Mouse (Mus musculus) intestine, embryonic 14.5 days (tissue): ENCODE data around the gene Mboat1. TPM values are rescaled to one million over a fixed set of nuclear protein-coding genes. Genes with fewer than 3 reads are reported as not detected.

Experiments used
- ATAC-seq: fragments of 200-750 bp; cut with Nextera tagmentation; replicated peaks from 2 replicates; pipeline ENCODE4 v1.8.0; 2017; ENCODE audit warnings: low read depth, moderate number of reproducible peaks, moderate TSS enrichment, moderate library complexity; ENCODE audit not compliant: low FRiP score, low TSS enrichment
- DNase-seq: peaks from one replicate; pipeline ENCODE4 v3.0.0-alpha.2; 2018; ENCODE audit warnings: low spot score
- H3K27ac ChIP-seq: fragments of 300-500 bp; sonication (generic); 2 replicates; pipeline ENCODE4 v1.5.1; 2014; ENCODE audit warnings: low read depth, mild to moderate bottlenecking, control low read depth
- H3K27me3 ChIP-seq: fragments of 300-500 bp; sonication (generic); replicated peaks from 2 replicates; pipeline ENCODE4 v1.6.1; 2014; ENCODE audit warnings: low read length, control low read depth; ENCODE audit not compliant: control insufficient read depth, insufficient read depth
- H3K36me3 ChIP-seq: fragments of 300-500 bp; sonication (generic); 2 replicates; pipeline ENCODE4 v1.6.1; 2014; ENCODE audit warnings: low read length, control low read depth; ENCODE audit not compliant: control insufficient read depth, insufficient read depth
- H3K4me1 ChIP-seq: fragments of 300-500 bp; sonication (generic); replicated peaks from 2 replicates; pipeline ENCODE4 v1.6.1; 2014; ENCODE audit warnings: low read length, control low read depth, mixed read lengths; ENCODE audit not compliant: control insufficient read depth, insufficient read depth
- H3K4me2 ChIP-seq: fragments of 300-500 bp; sonication (generic); 2 replicates; pipeline ENCODE4 v1.6.1; 2014; ENCODE audit warnings: low read length
- H3K4me3 ChIP-seq: fragments of 300-500 bp; sonication (generic); 2 replicates; pipeline ENCODE4 v1.5.1; 2014; ENCODE audit warnings: low read depth, low read length, control low read depth, mixed read lengths
- H3K9ac ChIP-seq: fragments of 300-500 bp; sonication (generic); 2 replicates; pipeline ENCODE4 v1.6.1; 2014; ENCODE audit warnings: mild to moderate bottlenecking, low read length
- H3K9me3 ChIP-seq: fragments of 300-500 bp; sonication (generic); 2 replicates; pipeline ENCODE4 v1.6.1; 2016; ENCODE audit warnings: low read length, control low read depth; ENCODE audit not compliant: control insufficient read depth
- WGBS: fragments of 180-500 bp; shearing (Covaris S2); extraction: QIAGEN DNeasy Blood & Tissue Kit; methylation state at CpG from one replicate; pipeline ENCODE4 v1.1.7; 2014; 5-methylcytosine and 5-hydroxymethylcytosine counted together
- polyA plus RNA-seq: library from polyadenylated mRNA; unstranded; fragments of >200 nt; fragmentation: Nextera tagmentation; extraction: Ambion mirVana; gene quantifications from 2 replicates; pipeline ENCODE4 v1.2.1, GENCODE M21; 2014

The Mboat1 gene
- polyA plus RNA-seq, 1 experiment from 2014 or later, result 49.6 TPM

- Histone ChIP-seq H3K27me3 (no peaks in the 10 kb centered on the region), H3K4me3 (no peak overlapping the region), H3K36me3 (no peaks in the 10 kb centered on the region), H3K9me3 (no peaks in the 10 kb centered on the region), H3K4me2 (no peak overlapping the region), H3K27ac (peak overlapping the region; percentile 44; the same call in 1 of the 2 replicates), H3K4me1 (no peaks in the 10 kb centered on the region), H3K9ac (no peak overlapping the region)
- ATAC-seq (peak; percentile 91), DNase-seq (no peak)
- 31% methylated on average over 3 of the region's 3 CpGs for WGBS
Measured at GRCm38 (mm10) chr13:30194834-30195233, 58.5 kb downstream of the Mboat1 start.

- H3K4me2 ChIP-seq, result no peak overlapping the region
- no peaks in the 10 kb centered on the region for H3K4me1 ChIP-seq
- ATAC-seq (no peak), DNase-seq (no peak)
- H3K9ac ChIP-seq, result no peak overlapping the region
- no peaks in the 10 kb centered on the region for H3K9me3 ChIP-seq
- 86% methylated on average over 8 of the region's 8 CpGs for WGBS
- H3K36me3 ChIP-seq, result no peaks in the 10 kb centered on the region
- H3K27me3 ChIP-seq, result no peaks in the 10 kb centered on the region
- no peak overlapping the region for H3K27ac ChIP-seq
- no peak overlapping the region for H3K4me3 ChIP-seq
Measured at GRCm38 (mm10) chr13:30196661-30197060, 60.4 kb downstream of the Mboat1 start.

- Histone ChIP-seq H3K36me3 (no peaks in the 10 kb centered on the region), H3K9ac (no peak overlapping the region), H3K4me3 (no peak overlapping the region), H3K27ac (no peak overlapping the region), H3K4me2 (no peak overlapping the region), H3K4me1 (no peaks in the 10 kb centered on the region), H3K27me3 (no peaks in the 10 kb centered on the region), H3K9me3 (no peaks in the 10 kb centered on the region)
- 89% methylated on average over 9 of the region's 9 CpGs for WGBS
- no peak for DNase-seq
- ATAC-seq, result no peak
Measured at GRCm38 (mm10) chr13:30198101-30198570, 61.8 kb downstream of the Mboat1 start.

- H3K36me3 ChIP-seq, result no peaks in the 10 kb centered on the region
- no peaks in the 10 kb centered on the region for H3K9me3 ChIP-seq
- no peak overlapping the region for H3K4me3 ChIP-seq
- DNase-seq, result no peak
- H3K27me3 ChIP-seq, result no peaks in the 10 kb centered on the region
- no peak overlapping the region for H3K4me2 ChIP-seq
- no peak for ATAC-seq
- 81% methylated on average over 4 of the region's 4 CpGs for WGBS
- H3K9ac ChIP-seq, result no peak overlapping the region
- no peak overlapping the region for H3K27ac ChIP-seq
- H3K4me1 ChIP-seq, result no peaks in the 10 kb centered on the region
Measured at GRCm38 (mm10) chr13:30199821-30200220, 63.5 kb downstream of the Mboat1 start.

GRCm38 (mm10) chr13:30200737-30201136, 64.4 kb downstream of the Mboat1 start:
- H3K27ac ChIP-seq, result no peak overlapping the region
- no peak overlapping the region for H3K9ac ChIP-seq
- H3K36me3 ChIP-seq, result 0 out of 2 replicates have a peak, but pooled peaks cover 4% of the 10 kb centered on the region
- 93% methylated on average over 2 of the region's 2 CpGs for WGBS
- no peaks in the 10 kb centered on the region for H3K27me3 ChIP-seq
- H3K4me3 ChIP-seq, result no peak overlapping the region
- H3K4me2 ChIP-seq, result no peak overlapping the region
- ATAC-seq, result no peak
- H3K9me3 ChIP-seq, result no peaks in the 10 kb centered on the region
- no peaks in the 10 kb centered on the region for H3K4me1 ChIP-seq
- no peak for DNase-seq

GRCm38 (mm10) chr13:30203018-30203417, 66.7 kb downstream of the Mboat1 start:
- ATAC-seq (peak; percentile 66; the same call in 1 of the 2 replicates), DNase-seq (no peak)
- WGBS, result 80% methylated on average over 2 of the region's 2 CpGs
- Histone ChIP-seq H3K9ac (no peak overlapping the region), H3K36me3 (0 out of 2 replicates have a peak, but pooled peaks cover 4% of the 10 kb centered on the region), H3K4me3 (no peak overlapping the region), H3K27ac (no peak overlapping the region), H3K9me3 (no peaks in the 10 kb centered on the region), H3K4me1 (no peaks in the 10 kb centered on the region), H3K4me2 (no peak overlapping the region), H3K27me3 (no peaks in the 10 kb centered on the region)

- WGBS, result 77% methylated on average over 1 of the region's 1 CpGs
- H3K27me3 ChIP-seq, result no peaks in the 10 kb centered on the region
- H3K9me3 ChIP-seq, result no peaks in the 10 kb centered on the region
- H3K9ac ChIP-seq, result no peak overlapping the region
- 0 out of 2 replicates have a peak, but pooled peaks cover 4% of the 10 kb centered on the region for H3K36me3 ChIP-seq
- no peak overlapping the region for H3K4me3 ChIP-seq
- H3K4me2 ChIP-seq, result no peak overlapping the region
- DNase-seq, result no peak
- no peak for ATAC-seq
- no peaks in the 10 kb centered on the region for H3K4me1 ChIP-seq
- no peak overlapping the region for H3K27ac ChIP-seq
Measured at GRCm38 (mm10) chr13:30208176-30208575, 71.9 kb downstream of the Mboat1 start.

- DNase-seq (no peak), ATAC-seq (no peak)
- Histone ChIP-seq H3K4me1 (no peaks in the 10 kb centered on the region), H3K9ac (no peak overlapping the region), H3K4me3 (no peak overlapping the region), H3K36me3 (no peaks in the 10 kb centered on the region), H3K4me2 (no peak overlapping the region), H3K27ac (no peak overlapping the region), H3K9me3 (no peaks in the 10 kb centered on the region), H3K27me3 (no peaks in the 10 kb centered on the region)
- 68% methylated on average over 9 of the region's 9 CpGs for WGBS
Measured at GRCm38 (mm10) chr13:30213276-30213675, 77.0 kb downstream of the Mboat1 start.

- H3K9ac ChIP-seq, result no peak overlapping the region
- ATAC-seq (no peak), DNase-seq (no peak)
- H3K27ac ChIP-seq, result no peak overlapping the region
- no peak overlapping the region for H3K4me3 ChIP-seq
- no peak overlapping the region for H3K4me2 ChIP-seq
- H3K27me3 ChIP-seq, result no peaks in the 10 kb centered on the region
- no peaks in the 10 kb centered on the region for H3K9me3 ChIP-seq
- H3K36me3 ChIP-seq, result no peaks in the 10 kb centered on the region
- no peaks in the 10 kb centered on the region for H3K4me1 ChIP-seq
- WGBS, result 80% methylated on average over 12 of the region's 12 CpGs
Measured at GRCm38 (mm10) chr13:30217588-30218371, 81.5 kb downstream of the Mboat1 start.
